Mouse (Mus musculus): ENCODE data around the gene Tmem167b. TPM values are rescaled to one million over a fixed set of nuclear protein-coding genes. Genes with fewer than 3 reads are reported as not detected.

The Tmem167b gene
- total and polyA plus RNA-seq, 2 experiments from 2014 or later = 50.0 to 70.2 TPM

- H3K9ac ChIP-seq = no peak overlapping the region
- H3K27ac ChIP-seq (ENCODE audit: low read depth, low read length) = no peak overlapping the region
- no peak for TF ChIP-seq CTCF (IDR thresholded peaks at IDR 0.05; ENCODE audit: low read depth)
- H3K4me2 ChIP-seq (ENCODE audit: low read depth) = no peak overlapping the region
- no peaks in the 10 kb centered on the region for H3K4me1 ChIP-seq (ENCODE audit: insufficient read depth)
- no peaks in the 10 kb centered on the region for H3K36me3 ChIP-seq (ENCODE audit: insufficient read depth)
- no peak for ATAC-seq
- H3K4me3 ChIP-seq (ENCODE audit: low read depth, low read length) = no peak overlapping the region
- H3K27me3 ChIP-seq (ENCODE audit: insufficient read depth, low read length) = no peaks in the 10 kb centered on the region
- 56% methylated on average over 4 of the region's 4 CpGs for WGBS
- DNase-seq = no peak
- H3K9me3 ChIP-seq (ENCODE audit: low read length) = no peaks in the 10 kb centered on the region
Observed at GRCm38 (mm10) chr3:108518276-108518675, 44.0 kb downstream of the Tmem167b start.

- no peak overlapping the region for H3K27ac ChIP-seq (ENCODE audit: low read depth, low read length)
- no peak overlapping the region for H3K9ac ChIP-seq
- H3K36me3 ChIP-seq (ENCODE audit: insufficient read depth) = no peaks in the 10 kb centered on the region
- WGBS = 46% methylated on average over 3 of the region's 3 CpGs
- no peak overlapping the region for H3K4me2 ChIP-seq (ENCODE audit: low read depth)
- H3K4me1 ChIP-seq (ENCODE audit: insufficient read depth) = 0 out of 2 replicates have a peak, but pooled peaks cover 9% of the 10 kb centered on the region
- TF ChIP-seq CTCF (IDR thresholded peaks at IDR 0.05; ENCODE audit: low read depth) = no peak
- no peaks in the 10 kb centered on the region for H3K9me3 ChIP-seq (ENCODE audit: low read length)
- DNase-seq = no peak
- no peak overlapping the region for H3K4me3 ChIP-seq (ENCODE audit: low read depth, low read length)
- no peaks in the 10 kb centered on the region for H3K27me3 ChIP-seq (ENCODE audit: insufficient read depth, low read length)
- ATAC-seq = no peak
Observed at GRCm38 (mm10) chr3:108513465-108513864, 48.8 kb downstream of the Tmem167b start.

- 6% methylated on average over 9 of the region's 9 CpGs for WGBS
- Histone ChIP-seq H3K27ac (ENCODE audit: low read depth, low read length) (peak overlapping the region; percentile 59), H3K4me2 (ENCODE audit: low read depth) (peak overlapping the region; percentile 17), H3K36me3 (ENCODE audit: insufficient read depth) (no peaks in the 10 kb centered on the region), H3K4me1 (ENCODE audit: insufficient read depth) (0 out of 2 replicates have a peak, but pooled peaks cover 9% of the 10 kb centered on the region), H3K27me3 (ENCODE audit: insufficient read depth, low read length) (no peaks in the 10 kb centered on the region), H3K9me3 (ENCODE audit: low read length) (no peaks in the 10 kb centered on the region), H3K4me3 (ENCODE audit: low read depth, low read length) (no peak overlapping the region), H3K9ac (no peak overlapping the region)
- ATAC-seq = peak; percentile 80
- DNase-seq = peak; percentile 73
- TF ChIP-seq CTCF (IDR thresholded peaks at IDR 0.05; ENCODE audit: low read depth) = no peak
Observed at GRCm38 (mm10) chr3:108510716-108511483, 51.4 kb downstream of the Tmem167b start.

GRCm38 (mm10) chr3:108510156-108510555, 52.1 kb downstream of the Tmem167b start:
- no peak for ATAC-seq
- 64% methylated on average over 1 of the region's 2 CpGs for WGBS
- no peaks in the 10 kb centered on the region for H3K36me3 ChIP-seq (ENCODE audit: insufficient read depth)

GRCm38 (mm10) chr3:108508745-108509474, 53.4 kb downstream of the Tmem167b start:
- WGBS = 68% methylated on average over 3 of the region's 4 CpGs
- H3K36me3 ChIP-seq (ENCODE audit: insufficient read depth) = no peaks in the 10 kb centered on the region
- 0 out of 2 replicates have a peak, but pooled peaks have one; percentile 52 for ATAC-seq
- H3K9me3 ChIP-seq (ENCODE audit: low read length) = no peaks in the 10 kb centered on the region
- H3K27me3 ChIP-seq (ENCODE audit: insufficient read depth, low read length) = no peaks in the 10 kb centered on the region
- DNase-seq = no peak
- no peak overlapping the region for H3K27ac ChIP-seq (ENCODE audit: low read depth, low read length)
- H3K4me3 ChIP-seq (ENCODE audit: low read depth, low read length) = no peak overlapping the region
- no peak overlapping the region for H3K9ac ChIP-seq
- no peak for TF ChIP-seq CTCF (IDR thresholded peaks at IDR 0.05; ENCODE audit: low read depth)
- H3K4me2 ChIP-seq (ENCODE audit: low read depth) = no peak overlapping the region
- H3K4me1 ChIP-seq (ENCODE audit: insufficient read depth) = 0 out of 2 replicates have a peak, but pooled peaks cover 9% of the 10 kb centered on the region

More at GRCm38 (mm10) chr3:108510156-108510555, 52.1 kb downstream of the Tmem167b start:
- H3K4me3 ChIP-seq (ENCODE audit: low read depth, low read length) = no peak overlapping the region
- no peak for TF ChIP-seq CTCF (IDR thresholded peaks at IDR 0.05; ENCODE audit: low read depth)
- H3K27ac ChIP-seq (ENCODE audit: low read depth, low read length) = no peak overlapping the region
- H3K4me1 ChIP-seq (ENCODE audit: insufficient read depth) = 0 out of 2 replicates have a peak, but pooled peaks cover 9% of the 10 kb centered on the region
- no peak overlapping the region for H3K9ac ChIP-seq
- H3K9me3 ChIP-seq (ENCODE audit: low read length) = no peaks in the 10 kb centered on the region
- DNase-seq = no peak
- H3K27me3 ChIP-seq (ENCODE audit: insufficient read depth, low read length) = no peaks in the 10 kb centered on the region
- no peak overlapping the region for H3K4me2 ChIP-seq (ENCODE audit: low read depth)

Small RNA genes lying within 50 kb of the gene (microRNA-seq; reads per million reads assigned to microRNA genes)
- gene Gm22860 = 0 reads per million in 2 experiments

Other genes starting within 250 kb of the Tmem167b start
- not detected in 2 replicates for gene Mybphl, start 197.6 kb downstream of the Tmem167b start, total RNA-seq (2014; rRNA removed)
- not detected in 2 replicates for gene Mybphl, start 197.6 kb downstream of the Tmem167b start, polyA plus RNA-seq (2015; fragmentation: Nextera tagmentation; extraction: Ambion mirVana)
- gene Psrc1, start 178.6 kb downstream of the Tmem167b start, total RNA-seq (2014; rRNA removed) = 9.5 and 10.5 TPM in 2 replicates
- 6.5 and 7.0 TPM in 2 replicates for gene Psrc1, start 178.6 kb downstream of the Tmem167b start, polyA plus RNA-seq (2015; fragmentation: Nextera tagmentation; extraction: Ambion mirVana)
- 39.0 and 51.4 TPM in 2 replicates for gene Celsr2, start 146.9 kb downstream of the Tmem167b start, total RNA-seq (2014; rRNA removed)
- 14.4 and 24.5 TPM in 2 replicates for gene Celsr2, start 146.9 kb downstream of the Tmem167b start, polyA plus RNA-seq (2015; fragmentation: Nextera tagmentation; extraction: Ambion mirVana)
- gene Sars, start 117.3 kb downstream of the Tmem167b start, total RNA-seq (2014; rRNA removed) = 196 and 202 TPM in 2 replicates
- gene Sars, start 117.3 kb downstream of the Tmem167b start, polyA plus RNA-seq (2015; fragmentation: Nextera tagmentation; extraction: Ambion mirVana) = 220 and 223 TPM in 2 replicates
- 0.85 and 1.8 TPM in 2 replicates for gene 1700013F07Rik, start 28.3 kb downstream of the Tmem167b start, total RNA-seq (2014; rRNA removed)
- gene 1700013F07Rik, start 28.3 kb downstream of the Tmem167b start, polyA plus RNA-seq (2015; fragmentation: Nextera tagmentation; extraction: Ambion mirVana) = 3.0 and 4.5 TPM in 2 replicates
- 9.2 and 11.5 TPM in 2 replicates for gene 5330417C22Rik, start 25.9 kb downstream of the Tmem167b start, total RNA-seq (2014; rRNA removed)
- gene 5330417C22Rik, start 25.9 kb downstream of the Tmem167b start, polyA plus RNA-seq (2015; fragmentation: Nextera tagmentation; extraction: Ambion mirVana) = 16.6 and 17.5 TPM in 2 replicates
- gene Taf13, start 9.2 kb upstream of the Tmem167b start, total RNA-seq (2014; rRNA removed) = 10.8 and 13.8 TPM in 2 replicates
- 41.0 and 46.4 TPM in 2 replicates for gene Taf13, start 9.2 kb upstream of the Tmem167b start, polyA plus RNA-seq (2015; fragmentation: Nextera tagmentation; extraction: Ambion mirVana)
- 107 and 110 TPM in 2 replicates for gene Wdr47, start 28.8 kb upstream of the Tmem167b start, total RNA-seq (2014; rRNA removed)
- 72.4 and 90.1 TPM in 2 replicates for gene Wdr47, start 28.8 kb upstream of the Tmem167b start, polyA plus RNA-seq (2015; fragmentation: Nextera tagmentation; extraction: Ambion mirVana)
- gene Clcc1, start 91.4 kb upstream of the Tmem167b start, total RNA-seq (2014; rRNA removed) = 43.9 and 84.0 TPM in 2 replicates
- gene Clcc1, start 91.4 kb upstream of the Tmem167b start, polyA plus RNA-seq (2015; fragmentation: Nextera tagmentation; extraction: Ambion mirVana) = 47.5 and 48.8 TPM in 2 replicates
- 12.6 and 16.6 TPM in 2 replicates for gene Gpsm2, start 159.8 kb upstream of the Tmem167b start, total RNA-seq (2014; rRNA removed)
- gene Gpsm2, start 159.8 kb upstream of the Tmem167b start, polyA plus RNA-seq (2015; fragmentation: Nextera tagmentation; extraction: Ambion mirVana) = 11.3 and 14.2 TPM in 2 replicates
- gene Aknad1, start 177.2 kb upstream of the Tmem167b start, total RNA-seq (2014; rRNA removed) = under 0.01 TPM in 1 of 2 replicates, not detected in the other
- gene Aknad1, start 177.2 kb upstream of the Tmem167b start, polyA plus RNA-seq (2015; fragmentation: Nextera tagmentation; extraction: Ambion mirVana) = not detected in 2 replicates